Mouse (Mus musculus) lung, postnatal 0 days (tissue): ENCODE results near the gene Hs6st1. TPM values are rescaled to one million over a fixed set of nuclear protein-coding genes. Genes with fewer than 3 reads are reported as not detected.

ENCODE experiments used
- ATAC-seq: fragments of 200-750 bp; cut with Nextera tagmentation; 2 replicates; pipeline ENCODE4 v1.8.0; 2017; ENCODE audit warnings: moderate library complexity
- DNase-seq: peaks from one replicate; pipeline ENCODE4 v3.0.0-alpha.2; 2016; ENCODE audit warnings: low spot score
- H3K27ac ChIP-seq: fragments of 300-500 bp; sonication (generic); 2 replicates; pipeline ENCODE4 v1.5.1; 2014; ENCODE audit warnings: antibody characterized with exemption, mild to moderate bottlenecking, low read length, mixed read lengths
- H3K27me3 ChIP-seq: fragments of 300-500 bp; sonication (generic); replicated peaks from 2 replicates; pipeline ENCODE4 v1.6.1; 2014; ENCODE audit warnings: low read length, mixed read lengths; ENCODE audit not compliant: insufficient read depth
- H3K36me3 ChIP-seq: fragments of 300-500 bp; sonication (generic); 2 replicates; pipeline ENCODE4 v1.6.1; 2014; ENCODE audit warnings: low read length, mixed read lengths; ENCODE audit not compliant: insufficient read depth
- H3K4me1 ChIP-seq: fragments of 300-500 bp; sonication (generic); 2 replicates; pipeline ENCODE4 v1.6.1; 2014; ENCODE audit warnings: antibody characterized with exemption, low read depth, low read length, mixed read lengths; ENCODE audit not compliant: insufficient read depth
- H3K4me2 ChIP-seq: fragments of 300-500 bp; sonication (generic); replicated peaks from 2 replicates; pipeline ENCODE4 v1.6.1; 2014; ENCODE audit warnings: low read depth, mild to moderate bottlenecking, low read length, moderate library complexity, mixed read lengths
- H3K4me3 ChIP-seq: fragments of 300-500 bp; sonication (generic); 2 replicates; pipeline ENCODE4 v1.5.1; 2014; ENCODE audit warnings: low read depth, low read length
- H3K9ac ChIP-seq: fragments of 300-500 bp; sonication (generic); replicated peaks from 2 replicates; pipeline ENCODE4 v1.6.1; 2014; ENCODE audit warnings: low read depth, mild to moderate bottlenecking
- H3K9me3 ChIP-seq: fragments of 300-500 bp; sonication (generic); 2 replicates; pipeline ENCODE4 v1.6.1; 2016; ENCODE audit warnings: low read length, mixed read lengths
- CTCF ChIP-seq: IDR thresholded peaks from 2 replicates; pipeline ENCODE4 v1.5.1; 2016; ENCODE audit warnings: antibody characterized with exemption, mild to moderate bottlenecking
- EP300 ChIP-seq: IDR thresholded peaks from 2 replicates; pipeline ENCODE4 v1.6.1; 2016; ENCODE audit warnings: antibody characterized with exemption, mild to moderate bottlenecking, control low read depth
- WGBS: fragments of 180-500 bp; shearing (Covaris S2); extraction: QIAGEN DNeasy Blood & Tissue Kit; methylation state at CpG from one replicate; pipeline ENCODE4 v1.1.7; 2014; 5-methylcytosine and 5-hydroxymethylcytosine counted together
- polyA plus RNA-seq: library from polyadenylated mRNA; unstranded; fragments of >200 nt; fragmentation: Nextera tagmentation; extraction: Ambion mirVana; gene quantifications from 2 replicates; pipeline ENCODE4 v1.2.1, GENCODE M21; 2015

The Hs6st1 gene
- polyA plus RNA-seq, 1 experiment from 2014 or later: 4.9 TPM

GRCm38 (mm10) chr1:36068531-36069120 lies 426 bp downstream of the Hs6st1 start:
- no peak for TF ChIP-seq EP300
- TF ChIP-seq CTCF: peak; percentile 34
- no peaks in the 10 kb centered on the region for H3K36me3 ChIP-seq
- ATAC-seq (peak; percentile 65), DNase-seq (peak; percentile 76)
- H3K4me1 ChIP-seq: peaks cover 24% of the 10 kb centered on the region; the same call in 1 of the 2 replicates
- H3K27me3 ChIP-seq: no peaks in the 10 kb centered on the region
- peak overlapping the region; percentile 76 for H3K4me3 ChIP-seq
- WGBS: 3% methylated on average over 55 of the region's 76 CpGs
- H3K4me2 ChIP-seq: peak overlapping the region; percentile 94
- H3K9me3 ChIP-seq: no peaks in the 10 kb centered on the region
- H3K27ac ChIP-seq: peak overlapping the region; percentile 77
- H3K9ac ChIP-seq: peak overlapping the region; percentile 51

- 2% methylated on average over 13 of the region's 13 CpGs for WGBS
- H3K36me3 ChIP-seq: no peaks in the 10 kb centered on the region
- DNase-seq: peak; percentile 69
- ATAC-seq: peak; percentile 4; the same call in 1 of the 2 replicates
- H3K9me3 ChIP-seq: no peaks in the 10 kb centered on the region
- peak overlapping the region; percentile 77 for H3K27ac ChIP-seq
- TF ChIP-seq EP300 (no peak), CTCF (no peak)
- peak overlapping the region; percentile 94 for H3K4me2 ChIP-seq
- H3K27me3 ChIP-seq: no peaks in the 10 kb centered on the region
- peaks cover 22% of the 10 kb centered on the region; the same call in 1 of the 2 replicates for H3K4me1 ChIP-seq
- peak overlapping the region; percentile 51 for H3K9ac ChIP-seq
- H3K4me3 ChIP-seq: peak overlapping the region; percentile 76
These were observed 1.1 kb downstream of the Hs6st1 start for GRCm38 (mm10) chr1:36069291-36069771.

- no peak for DNase-seq
These were observed 2.0 kb downstream of the Hs6st1 start for GRCm38 (mm10) chr1:36070190-36070589.

GRCm38 (mm10) chr1:36070740-36071139 lies 2.5 kb downstream of the Hs6st1 start:
- 79% methylated on average over 3 of the region's 3 CpGs for WGBS
- Histone ChIP-seq H3K9me3 (no peaks in the 10 kb centered on the region), H3K4me3 (no peak overlapping the region), H3K4me2 (peak overlapping the region; percentile 94), H3K27me3 (no peaks in the 10 kb centered on the region), H3K36me3 (no peaks in the 10 kb centered on the region), H3K4me1 (peaks cover 15% of the 10 kb centered on the region; the same call in 1 of the 2 replicates), H3K9ac (no peak overlapping the region; the same call in 1 of the 2 replicates), H3K27ac (no peak overlapping the region)
- no peak for DNase-seq
- no peak for ATAC-seq
- TF ChIP-seq EP300 (no peak), CTCF (no peak)

More at GRCm38 (mm10) chr1:36070190-36070589, 2.0 kb downstream of the Hs6st1 start:
- TF ChIP-seq EP300 (no peak), CTCF (no peak)
- no peaks in the 10 kb centered on the region for H3K9me3 ChIP-seq
- H3K9ac ChIP-seq: peak overlapping the region; percentile 51; the same call in 1 of the 2 replicates
- WGBS: 43% methylated on average over 6 of the region's 6 CpGs
- peak overlapping the region; percentile 76 for H3K4me3 ChIP-seq
- peak overlapping the region; percentile 94 for H3K4me2 ChIP-seq
- peaks cover 19% of the 10 kb centered on the region; the same call in 1 of the 2 replicates for H3K4me1 ChIP-seq
- ATAC-seq: no peak
- H3K27me3 ChIP-seq: no peaks in the 10 kb centered on the region
- no peaks in the 10 kb centered on the region for H3K36me3 ChIP-seq
- 0 out of 2 replicates have a peak overlapping the region, but pooled peaks have one; percentile 77 for H3K27ac ChIP-seq

- H3K4me1 ChIP-seq: peaks cover 15% of the 10 kb centered on the region; the same call in 1 of the 2 replicates
- H3K27me3 ChIP-seq: no peaks in the 10 kb centered on the region
- H3K4me2 ChIP-seq: peak overlapping the region; percentile 94
- WGBS: 33% methylated on average over 7 of the region's 7 CpGs
- no peaks in the 10 kb centered on the region for H3K36me3 ChIP-seq
- no peak for DNase-seq
- H3K9ac ChIP-seq: no peak overlapping the region
- no peak for ATAC-seq
- no peak overlapping the region for H3K27ac ChIP-seq
- H3K4me3 ChIP-seq: 0 out of 2 replicates have a peak overlapping the region, but pooled peaks have one; percentile 9
- TF ChIP-seq EP300: no peak
- no peak for TF ChIP-seq CTCF
- no peaks in the 10 kb centered on the region for H3K9me3 ChIP-seq
These were observed 3.0 kb downstream of the Hs6st1 start for GRCm38 (mm10) chr1:36071176-36071575.

GRCm38 (mm10) chr1:36071611-36072010 lies 3.4 kb downstream of the Hs6st1 start:
- peaks cover 15% of the 10 kb centered on the region; the same call in 1 of the 2 replicates for H3K4me1 ChIP-seq
- TF ChIP-seq CTCF (no peak), EP300 (no peak)
- H3K27me3 ChIP-seq: no peaks in the 10 kb centered on the region
- 86% methylated on average over 3 of the region's 3 CpGs for WGBS
- H3K36me3 ChIP-seq: no peaks in the 10 kb centered on the region
- no peak overlapping the region for H3K27ac ChIP-seq
- H3K4me2 ChIP-seq: peak overlapping the region; percentile 94; the same call in 1 of the 2 replicates
- no peaks in the 10 kb centered on the region for H3K9me3 ChIP-seq
- no peak for ATAC-seq
- no peak for DNase-seq
- 0 out of 2 replicates have a peak overlapping the region, but pooled peaks have one; percentile 9 for H3K4me3 ChIP-seq
- no peak overlapping the region for H3K9ac ChIP-seq
